Mouse (Mus musculus): ENCODE results near the gene Fgfr2. TPM values are rescaled to one million over a fixed set of nuclear protein-coding genes. Genes with fewer than 3 reads are reported as not detected.

Fgfr2 gene
- total RNA-seq, 4 experiments from 2014 or later, result 1.1 to 1.9 (median 1.4) TPM

- DNase-seq (ENCODE audit: low spot score), result no peak
Measured at GRCm38 (mm10) chr7:132756325-132756724, 366.8 kb downstream of the Fgfr2 start.

GRCm38 (mm10) chr7:132754389-132754750, 368.8 kb downstream of the Fgfr2 start:
- no peak for DNase-seq (ENCODE audit: low spot score)

GRCm38 (mm10) chr7:132753518-132754388, 369.4 kb downstream of the Fgfr2 start:
- no peak for DNase-seq (ENCODE audit: low spot score)

- DNase-seq (ENCODE audit: low spot score), result no peak
Measured at GRCm38 (mm10) chr7:132751716-132752115, 371.4 kb downstream of the Fgfr2 start.

GRCm38 (mm10) chr7:132749504-132749903, 373.6 kb downstream of the Fgfr2 start:
- DNase-seq (ENCODE audit: low spot score), result no peak

- no peak for DNase-seq (ENCODE audit: low spot score)
Measured at GRCm38 (mm10) chr7:132748076-132748769, 374.9 kb downstream of the Fgfr2 start.

GRCm38 (mm10) chr7:132747096-132747495, 376.1 kb downstream of the Fgfr2 start:
- DNase-seq (ENCODE audit: low spot score), result no peak

- no peak for DNase-seq (ENCODE audit: low spot score)
Measured at GRCm38 (mm10) chr7:132742912-132743311, 380.2 kb downstream of the Fgfr2 start.

- DNase-seq (ENCODE audit: low spot score), result no peak
Measured at GRCm38 (mm10) chr7:132739829-132740228, 383.3 kb downstream of the Fgfr2 start.

GRCm38 (mm10) chr7:132738844-132739243, 384.3 kb downstream of the Fgfr2 start:
- DNase-seq (ENCODE audit: low spot score), result no peak

- DNase-seq (ENCODE audit: low spot score), result peak; percentile 66
Measured at GRCm38 (mm10) chr7:132736099-132736862, 386.9 kb downstream of the Fgfr2 start.

- peak; percentile 74 for DNase-seq (ENCODE audit: low spot score)
Measured at GRCm38 (mm10) chr7:132735145-132735544, 388.0 kb downstream of the Fgfr2 start.

GRCm38 (mm10) chr7:132734222-132734621, 388.9 kb downstream of the Fgfr2 start:
- no peak for DNase-seq (ENCODE audit: low spot score)

GRCm38 (mm10) chr7:132733521-132733920, 389.6 kb downstream of the Fgfr2 start:
- DNase-seq (ENCODE audit: low spot score), result no peak

- DNase-seq (ENCODE audit: low spot score), result no peak
Measured at GRCm38 (mm10) chr7:132732136-132732789, 390.9 kb downstream of the Fgfr2 start.

- no peak for DNase-seq (ENCODE audit: low spot score)
Measured at GRCm38 (mm10) chr7:132731558-132731957, 391.6 kb downstream of the Fgfr2 start.

- no peak for DNase-seq (ENCODE audit: low spot score)
Measured at GRCm38 (mm10) chr7:132730510-132730909, 392.6 kb downstream of the Fgfr2 start.

- no peak for DNase-seq (ENCODE audit: low spot score)
Measured at GRCm38 (mm10) chr7:132729093-132729831, 393.9 kb downstream of the Fgfr2 start.

GRCm38 (mm10) chr7:132726106-132726861, 396.9 kb downstream of the Fgfr2 start:
- DNase-seq (ENCODE audit: low spot score), result no peak

GRCm38 (mm10) chr7:132724501-132725062, 398.6 kb downstream of the Fgfr2 start:
- no peak for DNase-seq (ENCODE audit: low spot score)
